ENCODE assay signal across 10 mouse cellular contexts in the genomic region with DNA sequence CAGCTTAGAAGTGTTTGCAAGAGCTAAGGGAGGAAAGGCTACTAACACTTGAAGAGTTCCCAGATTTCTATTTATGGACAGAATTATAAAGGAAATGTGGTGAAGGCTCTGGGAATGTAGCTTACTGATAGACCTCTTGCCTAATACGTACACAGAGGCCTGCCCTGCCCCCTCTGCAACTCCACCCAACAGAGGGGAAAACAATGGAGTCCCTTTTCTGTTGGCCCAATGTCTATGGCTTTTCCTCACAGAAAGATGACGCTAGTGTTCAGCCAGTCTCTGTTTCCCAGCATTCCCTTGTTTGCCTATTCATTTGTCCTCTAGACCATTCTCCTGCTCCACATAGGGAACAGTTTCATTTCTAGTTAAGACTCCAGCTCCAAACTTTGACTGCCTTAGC. TPM values are rescaled to one million over a fixed set of nuclear protein-coding genes. Genes with fewer than 3 reads are reported as not detected.
A peak's percentile ranks its signal among the peaks of the same experiment; 100 is the strongest.
DNase-seq lines count a peak whose midpoint lies in the region; ATAC-seq and TF ChIP-seq lines count a peak whose summit lies in the region.
"Had no signal": no experiment of that assay in that cellular context is flagged by ENCODE, and none has a peak within 500 bp of the region (broad histone marks: within the 10 kb centered on the region; RNA-seq: fewer than 3 reads in every experiment).

No protein-coding gene starts in this region.

- no peaks in the 10 kb centered on the region for H3K4me1 ChIP-seq in hindbrain, embryonic 11.5 days (replicated peaks; ENCODE audit: control insufficient read depth, insufficient read depth, low read length)
- H3K4me1 ChIP-seq in hindbrain, postnatal 0 days (ENCODE audit: insufficient read depth, low read length), result no peaks in the 10 kb centered on the region
- H3K4me1 ChIP-seq in liver, embryonic 16.5 days (ENCODE audit: control insufficient read depth, low read depth, low read length), result no peaks in the 10 kb centered on the region
- H3K4me1 ChIP-seq in forebrain, postnatal 0 days (ENCODE audit: insufficient read depth), result no peaks in the 10 kb centered on the region

- no peak overlapping the region for H3K4me3 ChIP-seq in hindbrain, embryonic 11.5 days (ENCODE audit: low read depth, low read length)
- no peak overlapping the region for H3K4me3 ChIP-seq in hindbrain, postnatal 0 days (ENCODE audit: low read length)
- H3K4me3 ChIP-seq in liver, embryonic 16.5 days (ENCODE audit: low read depth, low read length), result no peak overlapping the region
- no peak overlapping the region for H3K4me3 ChIP-seq in forebrain, postnatal 0 days (ENCODE audit: low read depth, low read length)

- WGBS in hindbrain, embryonic 11.5 days, result 13% methylated on average over 2 of the region's 2 CpGs
- WGBS in hindbrain, postnatal 0 days, result 6% methylated on average over 2 of the region's 2 CpGs
- 21% methylated on average over 2 of the region's 2 CpGs for WGBS in liver, embryonic 16.5 days (ENCODE audit: insufficient replicate concordance)
- 1% methylated on average over 2 of the region's 2 CpGs for WGBS in forebrain, postnatal 0 days

- 0 out of 2 replicates have a peak, but pooled peaks cover 2% of the 10 kb centered on the region for H3K36me3 ChIP-seq in hindbrain, embryonic 11.5 days (ENCODE audit: control insufficient read depth, insufficient read depth, low read length)
- H3K36me3 ChIP-seq in hindbrain, postnatal 0 days (ENCODE audit: insufficient read depth, low read length), result no peaks in the 10 kb centered on the region
- no peaks in the 10 kb centered on the region for H3K36me3 ChIP-seq in liver, embryonic 16.5 days (ENCODE audit: control insufficient read depth, insufficient read depth)
- H3K36me3 ChIP-seq in forebrain, postnatal 0 days (ENCODE audit: insufficient read depth), result no peaks in the 10 kb centered on the region

- ATAC-seq in hindbrain, embryonic 11.5 days (ENCODE audit: low FRiP score), result no peak
- ATAC-seq in hindbrain, postnatal 0 days, result no peak
- peak; percentile 51; the same call in 1 of the 2 replicates for ATAC-seq in liver, embryonic 16.5 days (ENCODE audit: low read depth)
- ATAC-seq in forebrain, postnatal 0 days, result no peak

- H3K9me3 ChIP-seq in hindbrain, embryonic 11.5 days (ENCODE audit: control insufficient read depth, low read length), result no peaks in the 10 kb centered on the region
- no peaks in the 10 kb centered on the region for H3K9me3 ChIP-seq in hindbrain, postnatal 0 days (ENCODE audit: low read length)
- no peaks in the 10 kb centered on the region for H3K9me3 ChIP-seq in liver, embryonic 16.5 days (replicated peaks; ENCODE audit: control insufficient read depth, low read length)
- no peaks in the 10 kb centered on the region for H3K9me3 ChIP-seq in forebrain, postnatal 0 days (ENCODE audit: low read length)

- peak; percentile 20 for DNase-seq in hindbrain, embryonic 11.5 days (ENCODE audit: low spot score)
- no peak for DNase-seq in hindbrain, postnatal 0 days (ENCODE audit: low spot score)
- DNase-seq in 416B (ENCODE audit: low read depth), result peak; percentile 16
- peak; percentile 40 for DNase-seq in brain, embryonic 14.5 days (ENCODE audit: low read depth)
- no peak for DNase-seq in cerebellum, adult 9-10 months
- DNase-seq in frontal cortex, postnatal 10 days (ENCODE audit: low spot score in 2 of 2), result no peak
- DNase-seq in forebrain, postnatal 0 days, result no peak
- DNase-seq: cerebellum, adult 2 months; kidney, postnatal 25 days had no signal

- H3K27me3 ChIP-seq in hindbrain, embryonic 11.5 days (ENCODE audit: control insufficient read depth, insufficient read depth, low read length), result no peaks in the 10 kb centered on the region
- H3K27me3 ChIP-seq in hindbrain, postnatal 0 days (ENCODE audit: insufficient read depth, low read length), result no peaks in the 10 kb centered on the region
- H3K27me3 ChIP-seq in liver, embryonic 16.5 days (ENCODE audit: control insufficient read depth, insufficient read depth, low read depth, low read length), result no peaks in the 10 kb centered on the region
- H3K27me3 ChIP-seq in forebrain, postnatal 0 days (ENCODE audit: insufficient read depth, low read length), result no peaks in the 10 kb centered on the region

- TF ChIP-seq CTCF in hindbrain, postnatal 0 days (IDR thresholded peaks at IDR 0.05; ENCODE audit: low read depth), result no peak
- TF ChIP-seq CTCF in brain, embryonic 14.5 days (IDR thresholded peaks at IDR 0.05; ENCODE audit: borderline replicate concordance, extremely low read depth, insufficient read depth, insufficient read length), result no peak
- TF ChIP-seq CTCF in forebrain, postnatal 0 days (IDR thresholded peaks at IDR 0.05; ENCODE audit: low read depth), result no peak

- no peak for TF ChIP-seq POLR2A in brain, embryonic 14.5 days (IDR thresholded peaks at IDR 0.05; ENCODE audit: borderline replicate concordance, extremely low read depth, insufficient read depth, insufficient read length, poor library complexity, severe bottlenecking)

- no peak overlapping the region for H3K27ac ChIP-seq in hindbrain, embryonic 11.5 days (ENCODE audit: low read depth, low read length)
- H3K27ac ChIP-seq in hindbrain, postnatal 0 days, result no peak overlapping the region
- H3K27ac ChIP-seq in liver, embryonic 16.5 days (ENCODE audit: low read length), result no peak overlapping the region
- H3K27ac ChIP-seq in forebrain, postnatal 0 days (ENCODE audit: low read depth, low read length), result no peak overlapping the region

- no peak overlapping the region for H3K9ac ChIP-seq in hindbrain, embryonic 11.5 days (ENCODE audit: low read depth, low read length)
- H3K9ac ChIP-seq in hindbrain, postnatal 0 days (replicated peaks; ENCODE audit: low read length), result no peak overlapping the region
- H3K9ac ChIP-seq in liver, embryonic 16.5 days (ENCODE audit: low read depth, low read length), result no peak overlapping the region
- H3K9ac ChIP-seq in forebrain, postnatal 0 days, result no peak overlapping the region

- H3K4me2 ChIP-seq in hindbrain, embryonic 11.5 days (replicated peaks; ENCODE audit: low read depth, low read length), result no peak overlapping the region
- H3K4me2 ChIP-seq in hindbrain, postnatal 0 days (ENCODE audit: low read depth, low read length), result no peak overlapping the region
- no peak overlapping the region for H3K4me2 ChIP-seq in liver, embryonic 16.5 days (ENCODE audit: low read depth, low read length)
- no peak overlapping the region for H3K4me2 ChIP-seq in forebrain, postnatal 0 days (ENCODE audit: low read depth)

RNA-seq across cellular contexts. Expression of gene Ckap5, which starts 9.4 kb away (rescaled TPM):
- polyA plus RNA-seq in hindbrain, embryonic 11.5 days (2014; fragmentation: Nextera tagmentation; extraction: Ambion mirVana), result 132 and 171 TPM in 2 replicates
- total RNA-seq in hindbrain, postnatal 0 days (2014; rRNA removed), result 101 and 104 TPM in 2 replicates
- 103 and 109 TPM in 2 replicates for polyA plus RNA-seq in hindbrain, postnatal 0 days (2015; fragmentation: Nextera tagmentation; extraction: Ambion mirVana)
- 82.5 and 106 TPM in 2 replicates for polyA plus RNA-seq in brain, embryonic 14.5 days (2012; rRNA removed)
- 32.8 and 39.3 TPM in 2 replicates for polyA plus RNA-seq in liver, embryonic 16.5 days (2015; fragmentation: Nextera tagmentation; extraction: Ambion mirVana)
- 119 and 142 TPM in 2 replicates for total RNA-seq in forebrain, postnatal 0 days (2014; rRNA removed)
- 66.1 and 103 TPM in 2 replicates for polyA plus RNA-seq in forebrain, postnatal 0 days (2015; fragmentation: Nextera tagmentation; extraction: Ambion mirVana)

RNA-seq across cellular contexts. Expression of gene Lrp4, which starts 59.9 kb away (rescaled TPM):
- 5.9 TPM in 2 replicates for polyA plus RNA-seq in hindbrain, embryonic 11.5 days (2014; fragmentation: Nextera tagmentation; extraction: Ambion mirVana)
- 28.0 and 28.4 TPM in 2 replicates for total RNA-seq in hindbrain, postnatal 0 days (2014; rRNA removed)
- polyA plus RNA-seq in hindbrain, postnatal 0 days (2015; fragmentation: Nextera tagmentation; extraction: Ambion mirVana), result 4.9 and 6.7 TPM in 2 replicates
- 9.0 and 12.4 TPM in 2 replicates for polyA plus RNA-seq in brain, embryonic 14.5 days (2012; rRNA removed)
- 1.4 and 1.7 TPM in 2 replicates for polyA plus RNA-seq in liver, embryonic 16.5 days (2015; fragmentation: Nextera tagmentation; extraction: Ambion mirVana)
- 12.0 and 13.7 TPM in 2 replicates for total RNA-seq in forebrain, postnatal 0 days (2014; rRNA removed)
- 2.8 and 4.1 TPM in 2 replicates for polyA plus RNA-seq in forebrain, postnatal 0 days (2015; fragmentation: Nextera tagmentation; extraction: Ambion mirVana)

Comparison
In these comparisons a context has a peak if more than half of its experiments do, and no peak if none do; other contexts are left out.
1. DNase-seq: peak in hindbrain, embryonic 11.5 days (single experiment), 416B (single experiment) and brain, embryonic 14.5 days (single experiment); none in hindbrain, postnatal 0 days (single experiment), cerebellum, adult 9-10 months (single experiment), frontal cortex, postnatal 10 days (0 of 2) and forebrain, postnatal 0 days (single experiment).